Mouse (Mus musculus): Measurements from ENCODE around the gene Pign.

Pign gene

GRCm38 (mm10) chr1:105522321-105522720 is 141.2 kb downstream of the Pign start:
- no peaks in the 10 kb centered on the region for H3K27me3 ChIP-seq (ENCODE audit: control insufficient read depth, insufficient read depth, low read length, poor library complexity, severe bottlenecking)

GRCm38 (mm10) chr1:105518101-105518500 is 145.4 kb downstream of the Pign start:
- Histone ChIP-seq H3K27me3 (ENCODE audit: control insufficient read depth, insufficient read depth, low read length, poor library complexity, severe bottlenecking) (no peaks in the 10 kb centered on the region), H3K36me3 (ENCODE audit: control insufficient read depth, insufficient read depth, low read length, poor library complexity, severe bottlenecking) (peaks cover 5% of the 10 kb centered on the region; the same call in 1 of the 2 replicates)
- DNase-seq (ENCODE audit: low read depth, low spot score), result no peak

More at GRCm38 (mm10) chr1:105522321-105522720, 141.2 kb downstream of the Pign start:
- H3K36me3 ChIP-seq (ENCODE audit: control insufficient read depth, insufficient read depth, low read length, poor library complexity, severe bottlenecking), result peaks cover 5% of the 10 kb centered on the region; the same call in 1 of the 2 replicates
- no peak for DNase-seq (ENCODE audit: low read depth, low spot score)

- no peaks in the 10 kb centered on the region for H3K27me3 ChIP-seq (ENCODE audit: control insufficient read depth, insufficient read depth, low read length, poor library complexity, severe bottlenecking)
- DNase-seq (ENCODE audit: low read depth, low spot score), result no peak
- H3K36me3 ChIP-seq (ENCODE audit: control insufficient read depth, insufficient read depth, low read length, poor library complexity, severe bottlenecking), result no peaks in the 10 kb centered on the region
Observed at GRCm38 (mm10) chr1:105507116-105507515, 156.4 kb downstream of the Pign start.

DNA sequence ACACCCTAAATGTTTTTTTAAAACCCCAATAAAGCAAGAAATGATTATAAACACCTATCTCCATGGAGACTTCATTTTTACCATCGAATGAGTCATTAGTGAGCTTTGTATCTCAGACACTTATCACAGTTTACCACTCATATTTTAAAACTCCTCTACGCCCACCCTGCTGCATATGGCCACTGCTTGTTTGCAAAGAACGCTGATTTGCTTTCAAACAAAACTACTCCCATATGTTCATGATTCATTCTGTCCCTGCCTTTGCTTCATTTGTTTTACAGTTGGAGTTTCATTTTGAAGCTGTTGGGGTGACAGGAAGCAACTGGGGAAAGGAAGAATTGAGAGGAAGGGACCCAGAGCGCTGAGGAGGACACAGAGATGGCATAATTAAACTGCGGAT is 170.9 kb downstream of the Pign start:
- Histone ChIP-seq H3K27me3 (ENCODE audit: control insufficient read depth, insufficient read depth, low read length, poor library complexity, severe bottlenecking) (no peaks in the 10 kb centered on the region), H3K36me3 (ENCODE audit: control insufficient read depth, insufficient read depth, low read length, poor library complexity, severe bottlenecking) (no peaks in the 10 kb centered on the region)
- no peak for DNase-seq (ENCODE audit: low read depth, low spot score)

- Histone ChIP-seq H3K27me3 (ENCODE audit: control insufficient read depth, insufficient read depth, low read length, poor library complexity, severe bottlenecking) (no peaks in the 10 kb centered on the region), H3K36me3 (ENCODE audit: control insufficient read depth, insufficient read depth, low read length, poor library complexity, severe bottlenecking) (no peaks in the 10 kb centered on the region)
- no peak for DNase-seq (ENCODE audit: low read depth, low spot score)
Observed at GRCm38 (mm10) chr1:105489456-105489855, 174.0 kb downstream of the Pign start.

GRCm38 (mm10) chr1:105487037-105487436 is 176.4 kb downstream of the Pign start:
- Histone ChIP-seq H3K36me3 (ENCODE audit: control insufficient read depth, insufficient read depth, low read length, poor library complexity, severe bottlenecking) (no peaks in the 10 kb centered on the region), H3K27me3 (ENCODE audit: control insufficient read depth, insufficient read depth, low read length, poor library complexity, severe bottlenecking) (no peaks in the 10 kb centered on the region)
- DNase-seq (ENCODE audit: low read depth, low spot score), result no peak
